Mouse (Mus musculus): ENCODE measurements around the gene Lzts3. TPM values are rescaled to one million over a fixed set of nuclear protein-coding genes. Genes with fewer than 3 reads are reported as not detected.
"Not testable (repeated sequence)": the region's sequence is repeated elsewhere in the genome, so short reads cannot be mapped to it uniquely, and the experiment has no call there.

Lzts3 gene
- polyA plus RNA-seq, 1 experiment: 2.4 TPM

- Histone ChIP-seq H3K4me3 (ENCODE audit: low read depth, low read length) (no peak overlapping the region), H3K27ac (ENCODE audit: insufficient read depth, low read length) (no peak overlapping the region), H3K9me3 (replicated peaks; ENCODE audit: control insufficient read depth, insufficient read depth, low read length, poor library complexity, severe bottlenecking) (no peaks in the 10 kb centered on the region), H3K27me3 (ENCODE audit: control insufficient read depth, insufficient read depth, low read length, poor library complexity, severe bottlenecking) (no peaks in the 10 kb centered on the region), H3K9ac (ENCODE audit: low read depth, poor library complexity, severe bottlenecking) (no peak overlapping the region), H3K4me1 (ENCODE audit: control insufficient read depth, insufficient read depth, low read length) (no peaks in the 10 kb centered on the region), H3K36me3 (ENCODE audit: control insufficient read depth, insufficient read depth, low read length, poor library complexity, severe bottlenecking) (peaks cover 16% of the 10 kb centered on the region)
- TF ChIP-seq POLR2A (IDR thresholded peaks at IDR 0.05; ENCODE audit: insufficient read depth, low read length): no peak
- no peak for TF ChIP-seq CTCF (IDR thresholded peaks at IDR 0.05; ENCODE audit: low read depth, low read length)
- TF ChIP-seq EP300 (IDR thresholded peaks at IDR 0.05; ENCODE audit: insufficient read depth, low read depth, low read length): no peak
Measured at GRCm38 (mm10) chr2:130656536-130656935, 13.9 kb upstream of the Lzts3 start.

DNA sequence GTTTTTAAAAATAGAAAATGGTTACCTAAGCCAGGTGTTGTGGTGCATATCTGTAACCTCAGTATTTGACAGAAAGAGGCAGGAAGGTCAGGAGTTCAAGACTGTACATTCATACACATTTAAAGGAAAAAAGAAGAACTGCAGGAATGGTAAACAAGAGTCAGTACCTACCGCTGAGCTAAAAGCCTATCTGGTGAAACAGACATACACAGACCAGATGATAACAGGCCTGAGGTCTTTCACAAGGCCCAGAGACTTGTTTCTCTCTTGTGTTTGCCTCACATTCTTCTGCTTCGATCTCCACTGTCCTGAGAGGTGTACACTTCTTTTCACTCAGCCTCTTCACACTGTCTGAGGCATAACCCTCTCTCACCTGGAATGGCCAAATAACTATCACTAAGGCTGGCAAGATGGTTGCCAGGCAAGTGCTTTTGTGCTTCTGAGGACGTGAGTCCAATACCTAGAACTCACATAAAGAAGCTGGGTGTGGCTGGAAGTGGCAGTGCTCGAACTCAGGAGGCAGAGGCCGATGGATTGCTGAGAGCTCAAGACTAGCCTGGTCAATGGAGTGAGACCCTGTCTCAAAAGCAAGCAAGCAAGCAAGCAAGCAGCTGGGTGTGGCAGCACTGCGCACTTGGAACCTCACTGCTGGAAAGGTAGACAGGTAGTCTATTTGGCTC, 13.2 kb upstream of the Lzts3 start:
- no peaks in the 10 kb centered on the region for H3K27me3 ChIP-seq (ENCODE audit: control insufficient read depth, insufficient read depth, low read length, poor library complexity, severe bottlenecking)
- H3K9ac ChIP-seq (ENCODE audit: low read depth, poor library complexity, severe bottlenecking): no peak overlapping the region
- H3K4me3 ChIP-seq (ENCODE audit: low read depth, low read length): no peak overlapping the region
- H3K9me3 ChIP-seq (replicated peaks; ENCODE audit: control insufficient read depth, insufficient read depth, low read length, poor library complexity, severe bottlenecking): no peaks in the 10 kb centered on the region
- peaks cover 12% of the 10 kb centered on the region for H3K36me3 ChIP-seq (ENCODE audit: control insufficient read depth, insufficient read depth, low read length, poor library complexity, severe bottlenecking)
- H3K27ac ChIP-seq (ENCODE audit: insufficient read depth, low read length): no peak overlapping the region
- TF ChIP-seq POLR2A (IDR thresholded peaks at IDR 0.05; ENCODE audit: insufficient read depth, low read length) (no peak), CTCF (IDR thresholded peaks at IDR 0.05; ENCODE audit: low read depth, low read length) (no peak)
- H3K4me1 ChIP-seq (ENCODE audit: control insufficient read depth, insufficient read depth, low read length): no peaks in the 10 kb centered on the region

DNA sequence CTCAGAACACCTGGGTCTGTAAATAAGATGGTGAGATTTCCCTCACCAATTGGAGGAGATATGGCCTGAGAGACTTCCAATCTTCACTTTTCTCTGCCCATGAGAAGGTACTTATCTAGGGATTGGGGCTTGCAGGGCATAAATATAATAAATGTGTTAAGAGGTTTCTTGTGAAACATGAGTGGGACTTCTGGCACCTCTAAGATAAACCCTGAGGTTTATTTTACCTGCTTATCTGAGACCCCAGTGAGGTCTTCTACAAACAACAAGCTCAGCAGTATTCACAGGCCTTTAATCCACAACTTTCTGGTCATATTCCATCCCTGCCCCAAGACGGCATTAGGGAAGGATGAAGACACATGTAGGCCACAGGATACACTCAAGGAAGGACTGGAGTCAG, 11.2 kb upstream of the Lzts3 start:
- no peaks in the 10 kb centered on the region for H3K9me3 ChIP-seq (replicated peaks; ENCODE audit: control insufficient read depth, insufficient read depth, low read length, poor library complexity, severe bottlenecking)

DNA sequence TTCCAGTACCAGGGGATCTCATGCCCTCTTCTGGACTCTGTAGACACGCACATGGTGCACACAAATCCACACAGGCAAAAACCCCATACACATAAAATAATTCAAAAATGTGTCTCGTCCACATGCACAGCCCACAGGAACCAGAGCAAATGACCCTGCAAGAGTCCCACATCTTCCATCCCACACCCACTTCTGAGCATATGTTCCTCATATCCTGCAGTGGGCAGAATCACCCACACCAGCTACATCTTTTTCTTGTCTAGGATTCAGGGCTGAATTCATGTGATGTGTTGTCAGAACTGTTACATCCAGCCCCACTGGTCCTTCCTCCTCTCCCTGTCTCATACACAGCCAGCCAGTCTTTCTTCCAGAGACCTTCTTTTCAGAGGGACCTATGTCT, 10.7 kb upstream of the Lzts3 start:
- H3K9ac ChIP-seq (ENCODE audit: low read depth, poor library complexity, severe bottlenecking): no peak overlapping the region
- no peaks in the 10 kb centered on the region for H3K27me3 ChIP-seq (ENCODE audit: control insufficient read depth, insufficient read depth, low read length, poor library complexity, severe bottlenecking)
- H3K4me1 ChIP-seq (ENCODE audit: control insufficient read depth, insufficient read depth, low read length): no peaks in the 10 kb centered on the region
- peaks cover 12% of the 10 kb centered on the region for H3K36me3 ChIP-seq (ENCODE audit: control insufficient read depth, insufficient read depth, low read length, poor library complexity, severe bottlenecking)
- H3K9me3 ChIP-seq (replicated peaks; ENCODE audit: control insufficient read depth, insufficient read depth, low read length, poor library complexity, severe bottlenecking): no peaks in the 10 kb centered on the region
- no peak overlapping the region for H3K27ac ChIP-seq (ENCODE audit: insufficient read depth, low read length)
- TF ChIP-seq CTCF (IDR thresholded peaks at IDR 0.05; ENCODE audit: low read depth, low read length): no peak
- TF ChIP-seq EP300 (IDR thresholded peaks at IDR 0.05; ENCODE audit: insufficient read depth, low read depth, low read length): no peak
- no peak for TF ChIP-seq POLR2A (IDR thresholded peaks at IDR 0.05; ENCODE audit: insufficient read depth, low read length)
- no peak overlapping the region for H3K4me3 ChIP-seq (ENCODE audit: low read depth, low read length)

More for the DNA sequence above, 11.2 kb upstream of the Lzts3 start:
- Histone ChIP-seq H3K27me3 (ENCODE audit: control insufficient read depth, insufficient read depth, low read length, poor library complexity, severe bottlenecking) (no peaks in the 10 kb centered on the region), H3K4me1 (ENCODE audit: control insufficient read depth, insufficient read depth, low read length) (no peaks in the 10 kb centered on the region), H3K4me3 (ENCODE audit: low read depth, low read length) (no peak overlapping the region), H3K9ac (ENCODE audit: low read depth, poor library complexity, severe bottlenecking) (no peak overlapping the region), H3K27ac (ENCODE audit: insufficient read depth, low read length) (no peak overlapping the region), H3K36me3 (ENCODE audit: control insufficient read depth, insufficient read depth, low read length, poor library complexity, severe bottlenecking) (peaks cover 12% of the 10 kb centered on the region)
- no peak for TF ChIP-seq CTCF (IDR thresholded peaks at IDR 0.05; ENCODE audit: low read depth, low read length)
- TF ChIP-seq POLR2A (IDR thresholded peaks at IDR 0.05; ENCODE audit: insufficient read depth, low read length): no peak
- no peak for TF ChIP-seq EP300 (IDR thresholded peaks at IDR 0.05; ENCODE audit: insufficient read depth, low read depth, low read length)

DNA sequence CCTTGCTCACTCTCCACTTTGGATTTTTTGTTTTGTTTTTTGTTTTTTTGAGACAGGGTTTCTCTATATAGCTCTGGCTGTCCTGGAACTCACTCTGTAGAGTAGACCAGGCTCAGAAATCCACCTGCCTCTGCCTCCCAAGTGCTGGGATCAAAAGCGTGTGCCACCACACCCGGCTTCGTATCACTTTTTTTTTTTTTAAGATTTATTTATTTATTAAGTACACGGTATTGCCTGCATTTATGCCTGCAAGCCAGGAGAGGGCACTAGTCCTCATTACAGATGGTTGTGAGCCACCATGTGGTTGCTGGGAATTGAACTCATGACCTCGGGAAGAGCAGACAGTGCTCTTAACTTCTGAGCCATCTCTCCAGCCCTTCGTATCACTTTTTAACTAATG, 6.4 kb upstream of the Lzts3 start:
- not testable (repeated sequence) for H3K27ac ChIP-seq (ENCODE audit: insufficient read depth, low read length); H3K4me3 ChIP-seq (ENCODE audit: low read depth, low read length); H3K9ac ChIP-seq (ENCODE audit: low read depth, poor library complexity, severe bottlenecking); H3K4me1 ChIP-seq (ENCODE audit: control insufficient read depth, insufficient read depth, low read length); H3K9me3 ChIP-seq (replicated peaks; ENCODE audit: control insufficient read depth, insufficient read depth, low read length, poor library complexity, severe bottlenecking); H3K36me3 ChIP-seq (ENCODE audit: control insufficient read depth, insufficient read depth, low read length, poor library complexity, severe bottlenecking); H3K27me3 ChIP-seq (ENCODE audit: control insufficient read depth, insufficient read depth, low read length, poor library complexity, severe bottlenecking)

- H3K27me3 ChIP-seq (ENCODE audit: control insufficient read depth, insufficient read depth, low read length, poor library complexity, severe bottlenecking): no peaks in the 10 kb centered on the region
- TF ChIP-seq EP300 (IDR thresholded peaks at IDR 0.05; ENCODE audit: insufficient read depth, low read depth, low read length): no peak
- no peak for TF ChIP-seq POLR2A (IDR thresholded peaks at IDR 0.05; ENCODE audit: insufficient read depth, low read length)
- TF ChIP-seq CTCF (IDR thresholded peaks at IDR 0.05; ENCODE audit: low read depth, low read length): no peak
- no peaks in the 10 kb centered on the region for H3K4me1 ChIP-seq (ENCODE audit: control insufficient read depth, insufficient read depth, low read length)
- no peak overlapping the region for H3K27ac ChIP-seq (ENCODE audit: insufficient read depth, low read length)
- H3K9me3 ChIP-seq (replicated peaks; ENCODE audit: control insufficient read depth, insufficient read depth, low read length, poor library complexity, severe bottlenecking): no peaks in the 10 kb centered on the region
- H3K9ac ChIP-seq (ENCODE audit: low read depth, poor library complexity, severe bottlenecking): no peak overlapping the region
- no peaks in the 10 kb centered on the region for H3K36me3 ChIP-seq (ENCODE audit: control insufficient read depth, insufficient read depth, low read length, poor library complexity, severe bottlenecking)
- H3K4me3 ChIP-seq (ENCODE audit: low read depth, low read length): no peak overlapping the region
Measured at GRCm38 (mm10) chr2:130645198-130645597, 2.6 kb upstream of the Lzts3 start.

Measured in ES-Bruce4 (cell line).